Mouse (Mus musculus) left cerebral cortex, postnatal 25 days (tissue): ENCODE results near the gene Tubgcp3. TPM values are rescaled to one million over a fixed set of nuclear protein-coding genes. Genes with fewer than 3 reads are reported as not detected.
"Not testable (repeated sequence)": the region's sequence is repeated elsewhere in the genome, so short reads cannot be mapped to it uniquely, and the experiment has no call there.

Experiments
- DNase-seq, 2 experiments: peaks; one replicate each; pipeline ENCODE4 v3.0.0; 2022; ENCODE audit warnings: low spot score in 2 of 2, mixed read lengths in 1 of 2
- intact Hi-C: fragments of 180-260 bp; cut with DNase I; formaldehyde crosslinking; loops from one replicate; pipeline ENCODE4 v1.15.1; 2025
- total RNA-seq, 2 experiments: library from RNA; stranded (reverse); gene quantifications; 2 replicates each; pipeline ENCODE4 v1.2.3; 2021

Gene Tubgcp3
- 10 to 100 TPM; 31.6 to 34.4 TPM for total RNA-seq

DNA sequence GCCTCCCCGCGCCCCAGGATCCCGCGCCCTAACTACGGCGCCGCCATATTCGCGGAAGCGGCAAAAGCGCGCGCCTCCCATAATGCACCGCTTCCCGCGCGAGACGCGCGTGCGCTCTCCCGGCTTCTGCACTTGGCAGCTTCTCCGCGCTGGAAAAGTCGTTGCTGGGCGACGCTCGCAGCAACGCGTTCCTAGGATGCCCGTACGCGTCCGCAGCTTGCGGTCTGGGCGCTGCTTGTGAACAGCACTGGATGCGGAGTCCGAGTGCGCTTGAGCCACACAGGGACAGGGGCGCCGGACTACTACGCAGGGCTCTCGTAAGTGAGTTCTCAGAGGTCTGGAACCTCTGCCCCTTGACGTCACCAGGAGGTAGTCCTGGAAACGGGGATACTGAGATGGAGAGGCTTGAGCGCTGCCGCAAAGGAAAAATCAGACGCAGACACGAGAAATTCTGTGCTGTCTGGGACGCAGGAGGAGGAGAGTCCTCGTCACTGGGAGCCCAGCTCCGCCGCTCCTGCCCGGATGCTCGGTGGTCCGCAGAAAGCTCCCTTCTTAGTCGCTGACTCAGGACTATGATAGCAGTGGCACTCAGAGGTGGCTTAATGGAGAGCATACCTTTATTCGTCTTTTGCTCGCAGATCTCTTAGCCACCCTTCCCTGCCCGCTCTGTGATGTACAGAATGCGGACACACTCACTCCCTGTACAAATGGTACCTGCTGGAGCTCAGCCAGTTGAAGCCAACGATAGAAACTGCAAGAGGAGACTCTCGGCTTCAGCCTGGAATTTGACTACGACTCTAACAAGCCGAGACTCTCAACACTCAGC lies at the start of gene Tubgcp3:
TSS of gene Tubgcp3 (minus strand) at position 193 of the 826 bp plus-strand sequence.
- DNase-seq = peak; percentile 90 to 92
- intact Hi-C loops = loop anchor here (5.0 to 10.0 kb wide), 2 partner anchors 130 to 277 kb away; partner anchors contain the start of gene Sox1

DNA sequence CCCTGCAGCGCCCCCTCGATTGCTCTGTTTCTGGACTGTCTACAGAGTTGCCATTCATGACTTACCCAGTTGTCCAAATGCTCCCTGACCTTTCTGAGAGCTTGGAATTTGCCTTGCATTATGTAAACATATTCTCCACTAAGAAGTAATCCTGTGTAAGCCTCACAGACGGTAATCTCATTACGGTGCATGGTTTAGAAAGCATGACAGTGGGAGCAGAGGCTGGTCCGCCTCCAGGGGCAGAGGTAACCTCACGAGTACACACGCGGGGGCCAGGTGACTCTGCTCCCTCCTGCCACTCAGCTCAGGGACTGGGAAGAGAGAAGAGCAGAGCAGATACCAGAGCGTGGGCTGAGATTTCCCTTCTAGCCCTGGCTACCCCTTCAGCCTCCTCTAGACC lies 47.0 kb upstream of the Tubgcp3 start:
- DNase-seq = no peak
- intact Hi-C loops = no loop called here

DNA sequence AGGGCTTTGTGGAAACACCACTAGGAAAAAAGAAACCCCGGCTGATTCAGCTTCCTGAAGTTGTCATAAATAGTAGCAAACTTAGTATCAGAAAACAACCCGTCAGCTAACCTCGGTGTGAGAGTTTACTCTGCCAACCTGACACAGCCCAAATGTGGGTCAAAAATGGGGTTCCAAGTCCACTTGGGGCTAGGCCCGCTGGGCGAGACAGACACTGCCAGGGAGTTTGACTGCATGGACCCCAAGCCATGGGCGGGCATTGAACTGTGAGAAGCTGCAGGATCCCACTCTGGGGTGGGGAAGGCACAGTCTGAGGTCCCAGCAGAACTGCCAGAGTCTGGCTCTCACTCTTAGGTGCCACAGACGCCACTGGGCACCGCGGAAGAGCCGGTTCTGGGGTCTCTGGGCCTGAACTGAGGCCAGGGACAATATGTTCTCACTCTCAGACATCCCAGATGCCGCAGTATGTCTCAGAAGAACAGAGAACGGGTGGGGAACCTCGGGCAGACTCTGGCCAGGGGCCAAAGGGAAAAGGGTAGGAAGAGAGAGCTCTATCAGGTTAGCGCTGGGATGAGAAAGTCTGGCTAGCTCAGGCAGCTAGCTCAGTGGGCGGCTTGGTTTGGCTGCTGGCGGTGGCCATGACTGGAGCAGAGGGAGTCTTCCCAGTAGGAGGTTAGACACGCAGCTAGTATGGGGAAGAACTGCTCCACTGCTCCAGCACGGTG lies 44.0 kb upstream of the Tubgcp3 start:
- intact Hi-C loops = no loop called here

DNA sequence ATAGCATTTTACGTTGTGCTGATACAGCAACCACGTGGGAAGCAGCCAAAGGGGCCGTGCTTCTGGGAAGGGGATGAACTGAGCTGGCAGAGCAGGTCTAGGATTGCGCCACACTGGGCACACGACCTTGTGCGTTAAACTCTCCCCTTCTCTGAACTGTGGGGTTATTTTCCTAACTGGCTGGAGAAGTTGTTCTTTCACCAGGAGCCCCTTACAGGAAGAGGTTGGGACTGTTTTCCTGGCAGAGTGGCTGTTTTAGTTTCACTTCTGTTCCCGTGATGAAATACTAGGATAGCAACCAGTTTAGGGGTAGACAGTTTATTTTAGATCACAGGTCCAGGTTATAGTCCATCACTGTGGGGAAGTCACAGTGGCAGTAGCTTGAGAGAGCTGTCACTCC lies 39.6 kb upstream of the Tubgcp3 start:
- DNase-seq = no peak

More for the DNA sequence above, 44.0 kb upstream of the Tubgcp3 start:
- no peak for DNase-seq

DNA sequence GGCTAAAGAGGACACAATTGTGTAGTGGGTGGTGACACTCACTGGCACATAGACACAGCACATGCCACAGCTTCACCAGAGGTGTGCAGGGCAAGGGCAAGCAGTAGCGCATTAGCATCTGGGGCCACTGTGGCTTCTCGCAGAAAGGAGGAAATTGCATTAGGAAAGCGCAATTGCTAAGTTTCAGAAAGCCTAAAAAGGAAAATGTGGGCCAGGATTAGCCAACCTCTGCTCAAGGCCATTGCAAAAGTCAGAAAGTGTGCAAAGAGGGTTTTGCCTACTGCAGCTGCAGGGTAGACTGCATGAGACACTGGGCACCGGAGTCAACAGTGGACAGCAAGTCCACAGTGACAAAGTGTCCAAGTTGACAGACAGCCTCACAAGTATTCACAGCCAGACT lies 31.5 kb upstream of the Tubgcp3 start:
- intact Hi-C loops = no loop called here
- no peak for DNase-seq

More for the DNA sequence above, 39.6 kb upstream of the Tubgcp3 start:
- intact Hi-C loops = no loop called here

DNA sequence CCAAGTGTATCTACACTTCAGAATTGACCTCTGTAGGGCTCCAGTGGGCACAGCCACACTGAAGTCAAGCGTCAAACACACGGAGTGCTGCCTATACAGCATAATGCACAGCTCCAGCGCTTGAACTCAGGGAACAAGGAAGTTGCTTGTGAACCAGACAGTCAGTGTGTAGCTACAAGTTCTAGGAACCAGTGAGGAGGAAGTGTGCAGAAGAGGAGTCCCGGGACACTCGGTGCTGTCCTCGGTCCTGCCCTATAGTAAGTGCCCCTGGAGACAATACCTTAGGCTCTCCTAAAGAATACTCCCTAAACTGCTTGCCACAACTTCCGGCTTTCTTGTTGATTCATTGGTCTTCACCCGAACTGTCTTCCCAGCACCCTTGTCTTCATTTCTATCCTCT lies 30.2 kb upstream of the Tubgcp3 start:
- intact Hi-C loops = no loop called here
- DNase-seq = no peak

DNA sequence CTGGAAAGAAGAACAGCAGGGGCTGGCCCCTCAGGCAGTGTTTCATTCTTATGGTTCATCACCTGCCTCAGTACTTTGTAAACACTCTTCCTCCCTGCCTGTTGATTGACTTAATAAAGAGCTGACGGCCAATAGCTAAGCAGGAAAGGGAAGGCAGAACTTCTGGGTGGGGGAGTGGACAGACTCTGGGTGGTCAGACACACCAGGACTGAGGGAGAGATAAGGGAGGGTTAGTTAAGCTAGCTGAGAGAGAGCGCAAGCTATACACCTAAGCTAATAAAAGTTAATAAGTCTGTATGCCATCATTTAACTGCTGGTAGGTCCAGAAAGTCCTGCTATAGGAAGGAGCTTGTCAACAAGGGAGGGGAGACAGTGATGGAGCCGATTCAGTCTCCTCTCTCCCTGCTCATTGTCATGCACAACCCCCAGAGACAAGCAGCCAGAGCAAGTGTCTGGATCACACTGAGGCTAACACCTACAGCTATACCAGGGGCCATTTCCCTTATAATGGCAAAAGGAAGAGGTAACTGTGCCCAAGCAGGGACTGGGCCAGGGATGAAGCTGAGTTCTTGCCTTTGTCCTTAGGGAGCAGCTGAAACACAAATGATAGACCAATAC lies 26.7 kb upstream of the Tubgcp3 start:
- no peak for DNase-seq
- intact Hi-C loops = no loop called here

DNA sequence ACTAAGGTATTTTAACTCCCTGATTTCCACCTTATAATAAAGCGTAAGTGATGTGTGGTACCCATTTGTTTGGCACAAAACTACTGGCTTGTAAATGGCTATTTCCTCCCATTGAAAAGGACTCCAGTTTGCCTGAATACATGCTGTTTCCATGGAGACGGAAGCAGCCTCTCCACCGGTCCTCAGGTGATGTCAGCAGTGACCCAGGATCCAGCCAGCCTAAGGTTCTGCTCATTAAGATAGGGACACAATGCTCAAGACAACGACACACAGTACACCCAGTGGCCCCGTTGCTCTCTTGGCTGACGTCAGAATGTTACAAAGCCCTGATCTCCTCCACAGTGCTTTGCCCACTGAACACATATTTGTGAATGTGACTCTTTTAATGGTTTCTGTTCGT lies 16.8 kb upstream of the Tubgcp3 start:
- intact Hi-C loops = no loop called here
- DNase-seq = no peak

DNA sequence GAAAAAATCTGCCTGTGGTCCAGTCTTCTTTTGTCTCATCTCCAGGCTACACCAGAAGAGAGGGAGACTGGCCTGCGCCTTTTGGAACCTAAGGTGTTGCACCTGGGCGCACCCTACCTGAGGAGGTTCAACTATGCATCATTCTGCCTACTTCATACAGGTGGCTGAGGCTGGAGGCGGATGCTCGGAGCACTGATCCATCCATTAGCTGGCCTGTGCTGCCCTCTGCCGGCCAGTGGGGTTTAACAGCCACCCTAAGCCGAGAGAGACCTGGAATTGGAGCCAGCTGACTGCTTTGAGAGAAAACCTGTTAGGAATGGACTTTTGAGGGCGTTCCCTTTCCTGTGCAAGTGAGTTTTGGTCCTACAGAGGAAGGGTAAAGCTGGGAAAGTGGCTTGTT lies 5.5 kb upstream of the Tubgcp3 start:
- peak; percentile 79 for DNase-seq
- intact Hi-C loops = loop anchor here (2.0 to 10.0 kb wide), 4 partner anchors 70 to 723 kb away; partner anchors contain the start of gene Sox1

DNA sequence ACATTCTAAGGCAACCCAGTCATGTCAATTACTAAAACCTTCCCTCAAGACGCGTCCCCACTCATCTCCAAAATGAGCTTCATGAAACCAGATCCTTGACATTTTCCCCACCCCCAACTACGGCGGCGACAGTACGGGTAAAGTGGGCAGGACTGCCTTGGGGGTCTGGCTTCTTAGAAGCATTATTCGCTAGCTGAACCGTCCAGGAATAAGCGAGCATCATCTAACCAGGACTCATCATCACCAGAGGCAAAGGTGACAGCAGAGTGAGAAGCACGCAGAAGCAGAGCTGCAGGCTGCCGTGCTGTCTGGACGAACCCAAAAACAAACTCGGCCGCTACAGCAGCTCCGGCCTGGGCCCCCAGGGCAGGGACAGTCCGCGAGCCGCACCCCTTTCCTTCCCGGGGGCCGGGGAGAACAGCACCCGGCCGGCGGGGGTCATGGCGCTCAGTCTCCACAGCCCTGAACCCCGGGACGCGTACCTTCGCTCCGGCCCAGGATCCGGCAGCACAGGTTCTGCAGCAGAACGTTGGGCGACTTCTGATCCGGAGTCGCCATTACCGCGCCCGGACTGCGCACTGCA lies 484 bp downstream of the Tubgcp3 start:
- peak in 1 of 2 experiments; percentile 8 for DNase-seq
- intact Hi-C loops = loop anchor here (5.0 to 10.0 kb wide), 2 partner anchors 131 to 277 kb away; partner anchors contain the start of gene Sox1

DNA sequence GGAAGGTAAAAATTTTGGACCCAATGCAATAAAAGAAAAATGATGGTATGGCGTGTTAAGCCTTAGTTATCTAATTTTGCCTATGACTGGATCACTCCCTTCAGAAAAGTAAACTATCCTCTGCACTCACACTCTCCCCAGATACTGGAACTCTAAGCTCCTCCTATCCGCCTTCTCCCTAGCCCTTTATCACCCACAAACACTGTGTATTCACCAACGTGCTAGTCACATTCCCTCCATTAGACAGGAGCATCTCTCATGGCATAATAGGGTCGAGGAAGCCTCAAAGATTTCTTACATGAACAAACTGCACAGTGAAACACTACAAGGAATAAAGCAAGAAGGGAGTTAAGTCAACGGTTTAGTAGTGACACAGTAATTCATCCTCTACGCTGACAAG lies 1.1 kb downstream of the Tubgcp3 start:
- intact Hi-C loops = loop anchor here (5.0 to 10.0 kb wide), 2 partner anchors 131 to 276 kb away; partner anchors contain the start of gene Sox1
- no peak for DNase-seq

DNA sequence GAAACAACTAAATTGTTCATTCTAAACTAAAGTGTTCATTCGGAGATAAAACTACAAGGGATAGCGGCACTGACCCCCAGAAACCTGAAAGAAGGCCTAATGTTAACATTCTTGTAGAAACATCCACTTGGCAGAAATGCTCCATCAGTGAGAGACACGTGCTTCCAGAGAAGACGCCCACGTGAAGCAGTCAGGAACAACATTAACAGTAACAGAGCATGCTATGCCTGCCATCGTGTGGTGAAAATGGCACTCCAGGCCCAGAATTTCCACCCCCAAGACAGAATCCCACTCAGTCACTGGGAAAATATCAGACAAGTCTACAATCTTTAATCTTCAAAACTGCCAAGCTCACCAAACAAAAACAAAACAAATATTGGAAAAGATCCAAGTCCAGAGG lies 3.2 kb downstream of the Tubgcp3 start:
- intact Hi-C loops = no loop called here
- DNase-seq = peak; percentile 54 to 77

DNA sequence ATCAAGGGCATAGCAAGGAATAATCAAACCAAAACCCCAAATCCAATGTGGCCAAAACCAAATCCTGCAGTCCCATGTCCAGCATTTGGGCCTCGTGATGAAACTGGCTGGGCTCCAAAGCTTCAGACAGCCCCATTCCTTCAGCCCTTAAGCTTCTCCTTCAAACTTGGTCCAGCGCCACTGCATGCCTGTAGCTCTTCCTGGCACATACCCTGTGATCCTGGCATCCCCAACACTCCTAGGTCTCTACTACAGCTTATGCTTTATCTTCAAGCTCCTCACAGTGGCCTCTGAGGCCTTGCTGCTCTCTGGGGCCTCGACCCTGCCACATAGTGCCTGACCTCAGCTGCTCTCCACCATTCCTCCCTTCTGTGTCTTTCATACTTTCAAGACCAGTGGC lies 5.5 kb downstream of the Tubgcp3 start:
- intact Hi-C loops, DNase-seq: not testable (repeated sequence)

DNA sequence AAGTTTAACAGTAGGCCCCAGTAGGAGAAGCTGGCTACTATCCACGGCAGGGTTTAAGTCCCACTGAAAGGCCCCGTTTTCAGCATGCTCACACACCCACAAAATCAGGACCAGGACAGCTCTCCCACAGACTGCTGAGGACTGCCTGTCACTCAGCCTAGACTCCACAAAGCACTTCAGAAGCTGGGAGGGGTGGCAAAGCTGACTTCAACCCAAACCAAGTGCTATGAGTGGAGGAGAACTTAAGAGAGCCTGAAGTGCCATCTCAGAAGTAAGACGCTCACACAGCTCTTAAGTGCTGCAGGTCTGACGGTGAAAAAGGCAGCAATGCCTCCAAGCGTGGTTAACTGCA lies 9.0 kb downstream of the Tubgcp3 start:
- intact Hi-C loops = no loop called here
- no peak for DNase-seq

DNA sequence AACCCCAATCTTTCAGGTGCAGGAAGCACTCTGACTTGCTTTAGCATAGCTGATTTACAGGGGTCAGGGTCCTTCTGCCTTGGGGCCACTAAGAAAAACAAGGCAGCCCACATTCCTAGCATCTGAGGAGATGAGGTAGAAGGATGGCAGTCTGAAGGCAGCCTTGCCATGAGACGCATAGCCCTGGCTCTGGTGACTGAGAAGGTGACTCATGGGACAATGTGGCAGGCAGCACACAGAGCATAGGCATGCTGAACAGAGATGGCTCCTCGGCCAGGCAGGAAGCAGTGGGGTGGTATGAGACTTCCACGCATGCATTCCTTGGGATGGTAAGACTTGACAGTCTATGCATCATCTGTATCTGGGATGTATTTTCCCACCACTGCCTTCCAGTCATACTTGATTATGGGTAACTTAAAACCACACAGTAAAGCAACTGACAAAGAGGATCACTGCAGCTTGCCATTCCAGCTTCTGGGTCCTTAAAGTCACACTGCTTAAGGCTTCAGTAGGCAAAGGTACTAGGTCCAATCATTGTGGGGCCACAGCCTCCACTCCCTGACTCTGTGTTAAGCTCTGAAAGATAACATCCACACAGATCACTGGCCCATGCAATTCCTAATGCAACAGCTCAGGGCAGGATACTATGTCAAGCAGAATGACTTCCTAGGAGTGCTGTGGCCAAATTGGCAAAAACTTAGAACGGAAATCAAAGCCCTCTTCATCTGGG lies 9.5 kb downstream of the Tubgcp3 start:
- intact Hi-C loops = no loop called here

DNA sequence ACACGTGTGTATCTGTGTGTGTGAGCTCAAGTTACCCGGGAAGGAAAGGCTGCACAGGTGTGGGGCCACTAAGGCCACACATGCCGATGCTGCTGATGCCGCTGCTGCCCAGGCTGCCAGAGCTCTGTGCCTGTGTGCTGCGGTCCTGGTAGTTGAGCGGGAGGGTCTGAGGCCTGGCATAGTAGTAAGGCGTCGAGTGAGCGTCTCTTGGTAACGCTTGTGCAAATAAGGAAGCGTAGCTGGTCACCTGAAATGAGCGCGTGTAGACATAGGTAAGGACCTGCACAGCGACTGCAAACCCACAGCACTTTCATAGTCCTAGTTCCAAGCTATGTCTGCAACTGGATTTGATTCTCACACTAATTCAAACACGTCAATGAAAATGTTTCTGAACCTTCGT lies 14.6 kb downstream of the Tubgcp3 start:
- no peak for DNase-seq
- intact Hi-C loops = no loop called here

More for the DNA sequence above, 9.5 kb downstream of the Tubgcp3 start:
- DNase-seq = no peak

DNA sequence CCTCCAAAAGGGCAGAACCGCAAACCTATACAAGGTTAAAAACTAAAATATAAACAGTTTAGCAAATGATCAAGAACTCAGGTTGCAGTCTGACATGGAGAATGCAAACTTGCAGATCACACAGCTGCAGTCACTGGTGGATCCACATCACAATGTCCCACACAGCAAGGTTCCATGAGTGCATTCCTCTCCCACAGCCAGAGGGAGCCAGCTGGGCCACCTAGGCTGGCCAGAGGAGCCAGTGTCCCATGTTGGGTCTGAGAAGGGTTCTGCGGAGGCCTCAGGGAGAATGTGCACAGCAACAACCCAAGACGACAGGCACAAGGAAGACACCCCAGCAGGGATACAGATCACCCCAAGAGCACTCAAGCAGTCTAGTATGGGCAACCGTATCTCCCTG lies 20.8 kb downstream of the Tubgcp3 start:
- no peak for DNase-seq
- intact Hi-C loops = no loop called here

DNA sequence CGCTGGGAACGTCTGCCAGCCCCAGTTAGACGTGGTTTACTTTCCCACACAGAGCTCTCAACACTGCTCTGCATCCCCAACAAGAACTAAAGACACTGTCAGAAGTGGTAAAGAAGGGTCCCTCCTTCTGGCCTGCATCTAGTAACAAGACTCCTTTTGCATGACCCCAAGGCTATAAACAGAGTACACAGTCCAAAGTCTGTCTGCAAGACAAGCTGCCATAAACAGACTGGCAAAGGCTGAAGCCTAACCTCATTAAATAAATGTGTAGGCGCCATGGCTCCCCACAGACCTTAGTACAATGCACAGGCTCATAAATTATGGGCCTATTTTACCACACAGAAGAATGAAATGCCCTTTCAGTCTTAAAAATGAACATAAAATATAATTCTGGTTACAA lies 21.6 kb downstream of the Tubgcp3 start:
- no peak for DNase-seq
- intact Hi-C loops = no loop called here

DNA sequence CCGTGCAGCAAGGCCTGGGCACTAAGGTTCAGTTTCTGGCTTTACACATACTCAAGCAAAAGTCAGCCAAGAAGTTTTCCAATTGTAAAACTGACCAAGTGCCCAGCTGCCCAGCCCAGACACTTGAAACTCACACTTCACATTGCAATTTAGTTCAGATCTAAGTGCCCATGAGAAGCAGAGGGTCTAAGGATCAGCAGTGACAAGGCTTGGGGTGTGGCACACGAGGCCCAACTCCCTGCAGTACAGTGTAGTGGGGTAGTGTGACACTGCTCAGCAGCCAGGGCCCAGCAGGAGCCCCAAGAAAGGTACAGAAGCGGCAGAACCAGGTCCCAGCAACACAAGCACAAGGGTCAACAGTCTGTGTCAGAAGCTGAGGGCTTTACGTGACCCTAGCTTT lies 23.1 kb downstream of the Tubgcp3 start:
- intact Hi-C loops = no loop called here

More for the DNA sequence above, 23.1 kb downstream of the Tubgcp3 start:
- DNase-seq = no peak
